Mouse (Mus musculus) brain, embryonic 14.5 days (tissue): ENCODE results near the gene Palld.

Source experiments
- CTCF ChIP-seq: fragments of 200-500 bp; IDR thresholded peaks from 2 replicates; pipeline ENCODE4 v1.5.1; 2012; ENCODE audit warnings: inconsistent platforms, mild to moderate bottlenecking, moderate library complexity, borderline replicate concordance; ENCODE audit not compliant: insufficient read depth, insufficient read length; ENCODE audit errors: extremely low read depth
- POLR2A ChIP-seq: fragments of 200-500 bp; IDR thresholded peaks from 2 replicates; pipeline ENCODE4 v1.6.1; 2012; ENCODE audit warnings: mild to moderate bottlenecking, inconsistent platforms, borderline replicate concordance; ENCODE audit not compliant: poor library complexity, insufficient read depth, insufficient read length, severe bottlenecking; ENCODE audit errors: extremely low read depth

GRCm38 (mm10) chr8:61497110-61497509, 405.4 kb downstream of the Palld start:
- TF ChIP-seq POLR2A, result no peak
- TF ChIP-seq CTCF, result no peak
